Mouse (Mus musculus) cortical plate, adult 2 months (tissue): Measurements from ENCODE around the gene Ranbp17. TPM values are rescaled to one million over a fixed set of nuclear protein-coding genes. Genes with fewer than 3 reads are reported as not detected.

Experiments
- H3K27ac ChIP-seq: fragments of 200-500 bp; 2 replicates; pipeline ENCODE4 v1.5.1; 2012; ENCODE audit warnings: low read length, control low read depth, inconsistent platforms; ENCODE audit not compliant: insufficient read depth
- H3K4me1 ChIP-seq: fragments of 200-500 bp; 2 replicates; pipeline ENCODE4 v1.6.1; 2011; ENCODE audit warnings: low read length; ENCODE audit not compliant: control insufficient read depth, insufficient read depth
- H3K4me3 ChIP-seq: fragments of 200-500 bp; 2 replicates; pipeline ENCODE4 v1.5.1; 2011; ENCODE audit warnings: mild to moderate bottlenecking, low read length, control low read depth; ENCODE audit not compliant: insufficient read depth
- CTCF ChIP-seq: fragments of 200-500 bp; IDR thresholded peaks from 2 replicates; pipeline ENCODE4 v1.5.1; 2011; ENCODE audit warnings: mild to moderate bottlenecking, control low read depth, low read length; ENCODE audit not compliant: insufficient read depth; ENCODE audit errors: extremely low read depth
- POLR2A ChIP-seq: fragments of 200-500 bp; IDR thresholded peaks from 2 replicates; pipeline ENCODE4 v1.6.1; 2011; ENCODE audit warnings: mild to moderate bottlenecking, low read length, control low read depth; ENCODE audit not compliant: insufficient read depth; ENCODE audit errors: extremely low read depth
- polyA plus RNA-seq: library from polyadenylated mRNA; depleted of rRNA; stranded (reverse); fragments of >200 nt; gene quantifications from 2 replicates; pipeline ENCODE4 v1.2.3, GENCODE M21; 2012

Gene Ranbp17
- polyA plus RNA-seq, 1 experiment = 3.4 TPM

GRCm38 (mm10) chr11:33278571-33278970 is 235.0 kb downstream of the Ranbp17 start:
- Histone ChIP-seq H3K4me1 (no peaks in the 10 kb centered on the region), H3K4me3 (no peak overlapping the region), H3K27ac (no peak overlapping the region)
- TF ChIP-seq CTCF (no peak), POLR2A (no peak)

GRCm38 (mm10) chr11:33276637-33277036 is 236.9 kb downstream of the Ranbp17 start, which contains the start of gene Gm12117:
TSS of gene Gm12117 (minus strand) at chr11:33276737.
- Histone ChIP-seq H3K27ac (no peak within 1 kb of the TSS), H3K4me1 (no peaks in the 10 kb centered on the region), H3K4me3 (no peak within 1 kb of the TSS)
- TF ChIP-seq POLR2A (no peak), CTCF (no peak)

GRCm38 (mm10) chr11:33274816-33275215 is 238.7 kb downstream of the Ranbp17 start:
- no peak overlapping the region for H3K4me3 ChIP-seq
- no peak overlapping the region for H3K27ac ChIP-seq
- TF ChIP-seq CTCF (no peak), POLR2A (no peak)
- no peaks in the 10 kb centered on the region for H3K4me1 ChIP-seq

- Histone ChIP-seq H3K4me1 (no peaks in the 10 kb centered on the region), H3K27ac (no peak overlapping the region), H3K4me3 (no peak overlapping the region)
- TF ChIP-seq CTCF (no peak), POLR2A (no peak)
Observed at GRCm38 (mm10) chr11:33274294-33274693, 239.3 kb downstream of the Ranbp17 start.

- Histone ChIP-seq H3K4me3 (no peak overlapping the region), H3K27ac (no peak overlapping the region), H3K4me1 (no peaks in the 10 kb centered on the region)
- no peak for TF ChIP-seq POLR2A
- TF ChIP-seq CTCF = no peak
Observed at GRCm38 (mm10) chr11:33240295-33240694, 273.3 kb downstream of the Ranbp17 start.

GRCm38 (mm10) chr11:33234134-33234533 is 279.4 kb downstream of the Ranbp17 start:
- Histone ChIP-seq H3K4me1 (no peaks in the 10 kb centered on the region), H3K4me3 (no peak overlapping the region), H3K27ac (no peak overlapping the region)
- no peak for TF ChIP-seq CTCF
- no peak for TF ChIP-seq POLR2A

GRCm38 (mm10) chr11:33232056-33232455 is 281.5 kb downstream of the Ranbp17 start:
- Histone ChIP-seq H3K4me1 (no peaks in the 10 kb centered on the region), H3K27ac (no peak overlapping the region), H3K4me3 (no peak overlapping the region)
- TF ChIP-seq POLR2A (no peak), CTCF (no peak)

- Histone ChIP-seq H3K4me3 (no peak overlapping the region), H3K27ac (no peak overlapping the region), H3K4me1 (no peaks in the 10 kb centered on the region)
- TF ChIP-seq POLR2A (no peak), CTCF (no peak)
Observed at GRCm38 (mm10) chr11:33228186-33228585, 285.4 kb downstream of the Ranbp17 start.

GRCm38 (mm10) chr11:33226516-33226915 is 287.0 kb downstream of the Ranbp17 start:
- TF ChIP-seq POLR2A (no peak), CTCF (no peak)
- no peak overlapping the region for H3K4me3 ChIP-seq
- H3K4me1 ChIP-seq = peaks cover 3% of the 10 kb centered on the region; the same call in 1 of the 2 replicates
- H3K27ac ChIP-seq = no peak overlapping the region

- Histone ChIP-seq H3K4me1 (peaks cover 3% of the 10 kb centered on the region; the same call in 1 of the 2 replicates), H3K4me3 (no peak overlapping the region), H3K27ac (no peak overlapping the region)
- no peak for TF ChIP-seq POLR2A
- TF ChIP-seq CTCF = no peak
Observed at GRCm38 (mm10) chr11:33221566-33222365, 291.8 kb downstream of the Ranbp17 start.
